Mouse (Mus musculus) embryonic facial prominence, embryonic 13.5 days (tissue): ENCODE data around the gene Elmsan1. TPM values are rescaled to one million over a fixed set of nuclear protein-coding genes. Genes with fewer than 3 reads are reported as not detected.

Experiments used
- ATAC-seq: fragments of 200-750 bp; cut with Nextera tagmentation; 2 replicates; pipeline ENCODE4 v1.8.0; 2017; ENCODE audit warnings: low read depth; ENCODE audit not compliant: insufficient number of reproducible peaks, insufficient read depth, low FRiP score, low TSS enrichment
- H3K27ac ChIP-seq: fragments of 300-500 bp; sonication (generic); 2 replicates; pipeline ENCODE4 v1.5.1; 2015; ENCODE audit warnings: moderate library complexity, mild to moderate bottlenecking, inconsistent platforms
- H3K27me3 ChIP-seq: fragments of 300-500 bp; sonication (generic); 2 replicates; pipeline ENCODE4 v1.6.1; 2015; ENCODE audit warnings: mild to moderate bottlenecking, inconsistent platforms
- H3K36me3 ChIP-seq: fragments of 300-500 bp; sonication (generic); 2 replicates; pipeline ENCODE4 v1.6.1; 2015; ENCODE audit warnings: mild to moderate bottlenecking, inconsistent platforms
- H3K4me1 ChIP-seq: fragments of 300-500 bp; sonication (generic); 2 replicates; pipeline ENCODE4 v1.6.1; 2015; ENCODE audit warnings: inconsistent platforms
- H3K4me2 ChIP-seq: fragments of 300-500 bp; sonication (generic); 2 replicates; pipeline ENCODE4 v1.6.1; 2015; ENCODE audit warnings: moderate library complexity, mild to moderate bottlenecking, inconsistent platforms
- H3K4me3 ChIP-seq: fragments of 300-500 bp; sonication (generic); 2 replicates; pipeline ENCODE4 v1.5.1; 2015; ENCODE audit warnings: mild to moderate bottlenecking, inconsistent platforms
- H3K9ac ChIP-seq: fragments of 300-500 bp; sonication (generic); 2 replicates; pipeline ENCODE4 v1.6.1; 2015; ENCODE audit warnings: mild to moderate bottlenecking, inconsistent platforms
- H3K9me3 ChIP-seq: fragments of 300-500 bp; sonication (generic); 2 replicates; pipeline ENCODE4 v1.6.1; 2016; ENCODE audit warnings: inconsistent platforms
- WGBS: fragments of 180-500 bp; shearing (Covaris S2); methylation state at CpG from one replicate; pipeline ENCODE4 v1.1.7; 2015; ENCODE audit warnings: mixed read lengths; 5-methylcytosine and 5-hydroxymethylcytosine counted together
- polyA plus RNA-seq: library from polyadenylated mRNA; unstranded; fragments of >200 nt; fragmentation: Nextera tagmentation; extraction: Ambion mirVana; gene quantifications from 2 replicates; pipeline ENCODE4 v1.2.1, GENCODE M21; 2015

The Elmsan1 gene
- polyA plus RNA-seq, 1 experiment from 2014 or later = 11.1 TPM

GRCm38 (mm10) chr12:84201686-84202484 is 16.8 kb downstream of the Elmsan1 start:
- no peaks in the 10 kb centered on the region for H3K9me3 ChIP-seq
- no peaks in the 10 kb centered on the region for H3K27me3 ChIP-seq
- H3K4me3 ChIP-seq = no peak overlapping the region
- no peak overlapping the region for H3K9ac ChIP-seq
- H3K4me1 ChIP-seq = peaks cover 58% of the 10 kb centered on the region
- H3K36me3 ChIP-seq = 0 out of 2 replicates have a peak, but pooled peaks cover 3% of the 10 kb centered on the region
- no peak overlapping the region for H3K27ac ChIP-seq
- WGBS = 74% methylated on average over 18 of the region's 18 CpGs
- no peak overlapping the region for H3K4me2 ChIP-seq
- no peak for ATAC-seq

DNA sequence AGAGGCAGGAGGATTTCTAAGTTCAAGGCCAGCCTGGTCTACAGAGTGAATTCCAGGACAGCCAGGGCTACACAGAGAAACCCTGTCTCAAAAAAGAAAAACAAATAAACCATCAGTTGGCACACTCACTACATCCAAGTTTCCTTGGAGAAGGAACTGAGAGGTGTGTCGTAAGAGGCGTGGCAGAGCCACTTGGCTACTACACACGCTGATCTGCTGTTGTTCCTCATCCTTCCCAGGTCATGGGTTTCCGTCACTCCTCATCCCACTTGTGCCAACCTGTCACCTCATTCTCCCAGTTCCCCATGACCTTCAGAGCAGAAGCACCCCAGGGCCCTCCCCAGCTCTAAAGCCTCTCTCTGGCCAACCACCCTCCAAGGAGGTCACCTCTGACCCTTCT is 17.5 kb downstream of the Elmsan1 start:
- no peak overlapping the region for H3K4me3 ChIP-seq
- peaks cover 58% of the 10 kb centered on the region for H3K4me1 ChIP-seq
- 0 out of 2 replicates have a peak, but pooled peaks cover 3% of the 10 kb centered on the region for H3K36me3 ChIP-seq
- no peak overlapping the region for H3K9ac ChIP-seq
- WGBS = 88% methylated on average over 4 of the region's 4 CpGs
- H3K9me3 ChIP-seq = no peaks in the 10 kb centered on the region
- no peaks in the 10 kb centered on the region for H3K27me3 ChIP-seq
- no peak overlapping the region for H3K27ac ChIP-seq
- no peak for ATAC-seq
- H3K4me2 ChIP-seq = no peak overlapping the region

DNA sequence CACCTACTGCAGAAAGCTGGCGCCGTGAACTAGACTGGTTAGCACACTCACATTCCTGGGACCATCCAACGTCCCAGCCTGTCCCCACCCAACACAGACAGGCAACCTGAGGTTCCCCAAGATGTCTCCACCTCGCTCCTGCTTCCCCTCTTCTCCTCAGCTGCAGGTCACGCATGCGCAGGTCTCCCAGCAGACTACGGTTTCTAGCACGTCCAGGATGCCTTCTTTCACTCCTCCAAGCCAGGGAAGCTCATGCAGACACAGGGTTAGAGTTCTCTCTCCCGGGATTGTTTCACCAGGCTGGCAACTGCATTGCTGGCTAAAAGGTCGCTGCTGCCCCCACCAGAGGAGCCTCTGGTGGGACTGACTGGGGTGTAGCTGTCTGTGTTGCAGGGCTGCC is 19.8 kb downstream of the Elmsan1 start:
- 0 out of 2 replicates have a peak, but pooled peaks cover 3% of the 10 kb centered on the region for H3K36me3 ChIP-seq
- no peak overlapping the region for H3K9ac ChIP-seq
- 73% methylated on average over 10 of the region's 10 CpGs for WGBS
- H3K4me1 ChIP-seq = peaks cover 71% of the 10 kb centered on the region
- H3K9me3 ChIP-seq = no peaks in the 10 kb centered on the region
- no peak overlapping the region for H3K27ac ChIP-seq
- no peak overlapping the region for H3K4me2 ChIP-seq
- H3K27me3 ChIP-seq = no peaks in the 10 kb centered on the region
- ATAC-seq = no peak
- no peak overlapping the region for H3K4me3 ChIP-seq

- Histone ChIP-seq H3K27me3 (no peaks in the 10 kb centered on the region), H3K4me2 (no peak overlapping the region), H3K4me3 (no peak overlapping the region), H3K36me3 (0 out of 2 replicates have a peak, but pooled peaks cover 3% of the 10 kb centered on the region), H3K4me1 (peaks cover 64% of the 10 kb centered on the region), H3K9me3 (no peaks in the 10 kb centered on the region), H3K9ac (no peak overlapping the region), H3K27ac (no peak overlapping the region)
- ATAC-seq = no peak
- WGBS = 54% methylated on average over 8 of the region's 8 CpGs
These were observed 20.5 kb downstream of the Elmsan1 start for GRCm38 (mm10) chr12:84198076-84198679.

DNA sequence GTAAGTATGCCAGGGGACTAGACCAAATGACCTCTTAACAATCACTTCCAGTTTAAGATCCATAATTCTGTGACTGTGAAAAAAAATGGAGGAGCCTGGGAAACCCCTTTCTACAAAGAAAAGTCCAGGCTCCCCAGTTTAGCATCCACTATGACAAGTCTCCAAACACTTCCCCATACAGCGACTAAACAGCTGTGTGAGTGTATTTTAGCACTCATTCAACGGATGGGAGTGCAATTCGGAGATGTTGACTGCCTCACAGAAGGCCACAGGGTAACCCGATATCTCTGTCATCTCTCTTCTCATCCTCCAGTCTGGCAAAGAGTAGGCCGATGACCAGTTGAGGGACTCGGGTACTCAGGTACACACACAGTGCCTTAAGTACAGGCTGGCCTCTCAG is 23.5 kb downstream of the Elmsan1 start:
- no peak overlapping the region for H3K9ac ChIP-seq
- H3K4me3 ChIP-seq = no peak overlapping the region
- no peak for ATAC-seq
- no peak overlapping the region for H3K27ac ChIP-seq
- 0 out of 2 replicates have a peak, but pooled peaks cover 1% of the 10 kb centered on the region for H3K36me3 ChIP-seq
- 35% methylated on average over 6 of the region's 6 CpGs for WGBS
- peaks cover 72% of the 10 kb centered on the region for H3K4me1 ChIP-seq
- H3K27me3 ChIP-seq = no peaks in the 10 kb centered on the region
- H3K9me3 ChIP-seq = no peaks in the 10 kb centered on the region
- H3K4me2 ChIP-seq = no peak overlapping the region

DNA sequence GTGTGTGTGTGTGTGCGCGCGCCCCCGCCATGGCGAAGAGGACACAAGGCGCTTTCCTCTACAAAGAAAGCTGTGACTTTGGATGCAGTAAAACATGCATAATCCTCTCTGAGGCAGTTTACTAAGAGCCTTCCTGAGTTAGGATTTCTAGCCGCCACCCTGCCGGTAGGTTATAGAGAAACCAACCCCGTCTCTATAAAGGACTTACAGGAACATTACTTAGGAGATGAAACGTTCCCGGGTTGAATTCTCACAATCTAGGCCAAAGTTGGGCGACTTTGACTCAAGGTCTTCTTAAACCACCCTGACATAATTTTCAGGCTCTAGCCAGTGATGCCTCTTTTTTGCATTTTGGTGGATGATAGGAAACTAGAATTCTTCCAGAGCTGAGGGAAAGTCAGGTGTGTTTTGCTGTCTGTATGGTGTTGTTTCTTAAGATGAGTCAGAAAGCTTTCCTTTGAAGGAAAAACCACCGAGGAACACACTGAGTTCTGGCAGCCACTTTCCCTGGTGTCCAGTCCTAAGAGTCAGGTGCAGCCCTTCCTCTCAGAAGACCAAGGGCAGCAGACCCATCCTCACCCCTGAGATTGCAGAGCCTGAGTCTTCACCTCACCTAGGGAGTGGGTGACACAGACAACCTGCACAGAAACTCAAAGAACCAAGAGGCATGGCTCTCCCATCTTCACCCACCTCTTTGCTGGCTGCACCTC is 24.1 kb downstream of the Elmsan1 start:
- Histone ChIP-seq H3K9ac (peak overlapping the region; percentile 95), H3K36me3 (no peaks in the 10 kb centered on the region), H3K4me1 (peaks cover 79% of the 10 kb centered on the region), H3K27me3 (no peaks in the 10 kb centered on the region), H3K4me3 (peak overlapping the region; percentile 68), H3K4me2 (peak overlapping the region; percentile 94), H3K27ac (peak overlapping the region; percentile 96), H3K9me3 (no peaks in the 10 kb centered on the region)
- ATAC-seq = no peak
- WGBS = 4% methylated on average over 13 of the region's 13 CpGs

DNA sequence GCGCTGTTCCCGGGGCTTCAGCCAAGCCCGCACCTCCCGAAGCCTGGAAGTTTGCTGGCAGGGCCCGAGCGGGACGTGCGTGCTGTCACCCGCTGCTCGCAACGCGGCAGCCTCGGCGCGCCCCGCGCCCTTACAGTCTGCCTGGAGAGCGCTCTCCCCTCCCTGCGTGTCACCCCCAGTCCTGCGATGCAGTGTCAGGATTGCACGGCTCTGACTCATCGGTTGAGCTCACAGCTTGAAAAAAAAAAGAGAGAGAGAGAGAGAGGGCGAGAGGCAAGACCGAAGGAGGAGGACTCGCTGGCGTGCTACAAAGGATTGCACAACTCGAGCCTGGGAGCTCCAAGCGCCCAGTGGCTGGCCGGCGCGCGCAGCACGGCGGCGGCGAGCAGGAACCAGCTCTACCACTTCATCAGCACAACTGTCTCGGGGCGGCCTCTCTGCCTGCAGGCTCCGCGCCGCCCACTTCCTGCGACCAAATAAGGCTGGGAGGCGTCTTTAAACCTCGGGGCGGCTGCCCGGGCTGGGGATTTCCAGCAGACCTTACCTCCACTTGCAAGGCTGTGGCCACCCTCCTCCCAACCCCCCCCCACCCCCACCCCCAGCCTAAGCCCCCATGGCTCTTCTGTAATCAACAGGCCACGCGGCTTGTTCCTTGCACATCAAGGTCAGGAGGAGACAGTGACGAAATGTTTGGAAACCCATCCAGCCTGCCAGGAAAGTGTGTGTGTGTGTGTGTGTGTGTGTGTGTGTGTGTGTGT is 24.9 kb downstream of the Elmsan1 start:
- peak; percentile 82 for ATAC-seq
- Histone ChIP-seq H3K4me2 (peak overlapping the region; percentile 94), H3K27ac (peak overlapping the region; percentile 96), H3K36me3 (no peaks in the 10 kb centered on the region), H3K27me3 (no peaks in the 10 kb centered on the region), H3K4me3 (peak overlapping the region; percentile 68), H3K9me3 (no peaks in the 10 kb centered on the region), H3K4me1 (peaks cover 83% of the 10 kb centered on the region), H3K9ac (peak overlapping the region; percentile 95)
- under 1% methylated on average over 48 of the region's 49 CpGs for WGBS

DNA sequence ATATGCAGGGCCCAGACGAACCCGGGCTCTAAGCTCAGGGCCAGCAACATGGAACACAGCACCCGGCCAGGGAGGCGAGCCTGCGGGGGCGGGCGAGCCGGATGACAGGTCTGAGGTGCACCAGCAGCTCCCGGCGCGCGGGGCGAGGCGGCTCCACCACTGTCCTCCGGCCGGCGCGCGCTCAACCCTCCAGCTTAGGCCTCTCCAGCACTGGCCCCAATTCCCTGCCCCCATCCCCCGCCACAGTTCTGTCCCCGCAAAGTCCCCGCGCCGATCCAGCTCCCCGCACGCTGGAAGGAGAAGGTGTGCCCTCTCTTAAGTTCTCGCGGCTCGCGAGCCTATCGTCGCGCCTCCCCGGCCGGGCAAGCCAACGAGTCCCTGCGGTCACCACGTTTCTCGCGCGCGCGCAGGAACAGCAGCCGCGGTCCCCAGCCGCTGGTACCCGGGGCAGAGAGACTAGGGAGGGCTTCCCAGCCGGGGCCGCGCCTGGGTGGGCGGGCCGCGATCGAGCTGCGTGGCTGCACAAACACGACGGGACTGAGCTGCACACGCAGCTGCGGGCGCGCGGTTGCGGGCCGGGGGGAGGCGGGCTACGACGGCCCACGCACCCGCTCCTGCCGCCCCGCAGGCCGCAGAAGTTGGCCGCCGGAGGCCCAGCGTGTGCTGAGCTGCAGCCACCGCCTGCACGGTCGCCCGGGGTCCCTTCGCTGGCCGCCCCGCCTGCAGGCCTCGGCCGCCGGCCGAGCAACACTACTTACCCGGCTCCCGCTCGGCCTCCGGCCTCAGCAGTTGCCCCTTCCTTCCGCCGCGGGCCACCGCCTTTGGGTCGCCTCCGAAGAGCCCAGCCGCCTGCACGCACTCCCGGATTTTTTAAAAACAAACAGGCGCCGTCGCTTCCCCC is 25.7 kb downstream of the Elmsan1 start:
- Histone ChIP-seq H3K36me3 (no peaks in the 10 kb centered on the region), H3K4me2 (peak overlapping the region; percentile 94), H3K27ac (peak overlapping the region; percentile 96), H3K9me3 (no peaks in the 10 kb centered on the region), H3K4me1 (peaks cover 84% of the 10 kb centered on the region), H3K4me3 (peak overlapping the region; percentile 68), H3K27me3 (no peaks in the 10 kb centered on the region), H3K9ac (peak overlapping the region; percentile 95)
- no peak for ATAC-seq
- WGBS = under 1% methylated on average over 98 of the region's 102 CpGs

DNA sequence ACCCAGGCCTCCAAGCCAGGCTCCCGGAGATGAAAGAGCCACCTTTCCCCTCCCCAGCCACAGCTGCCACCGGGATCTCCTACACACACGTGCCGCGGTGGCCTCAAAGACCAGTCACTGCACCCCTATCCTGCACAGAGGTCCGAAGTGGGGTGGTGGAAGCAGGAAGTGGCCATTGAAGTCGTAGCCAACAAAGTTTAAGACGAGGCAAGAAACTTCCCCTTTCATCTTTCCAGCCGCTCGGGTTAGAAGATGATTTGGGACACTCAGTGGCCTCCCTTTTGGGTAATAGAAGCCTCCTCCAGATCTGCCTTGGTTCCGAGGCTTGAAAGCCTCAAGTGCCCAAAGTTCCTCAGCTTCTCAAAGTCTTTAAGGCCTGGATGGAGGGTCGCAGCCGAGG is 26.4 kb downstream of the Elmsan1 start:
- Histone ChIP-seq H3K4me1 (peaks cover 84% of the 10 kb centered on the region), H3K4me2 (peak overlapping the region; percentile 94), H3K27me3 (no peaks in the 10 kb centered on the region), H3K27ac (peak overlapping the region; percentile 96; the same call in 1 of the 2 replicates), H3K9me3 (no peaks in the 10 kb centered on the region), H3K4me3 (peak overlapping the region; percentile 68), H3K9ac (peak overlapping the region; percentile 95), H3K36me3 (no peaks in the 10 kb centered on the region)
- no peak for ATAC-seq
- 3% methylated on average over 13 of the region's 13 CpGs for WGBS

GRCm38 (mm10) chr12:84191770-84192169 is 26.9 kb downstream of the Elmsan1 start:
- H3K9me3 ChIP-seq = no peaks in the 10 kb centered on the region
- no peak overlapping the region for H3K27ac ChIP-seq
- H3K4me2 ChIP-seq = peak overlapping the region; percentile 94
- 0 out of 2 replicates have a peak, but pooled peaks cover 2% of the 10 kb centered on the region for H3K36me3 ChIP-seq
- peaks cover 84% of the 10 kb centered on the region for H3K4me1 ChIP-seq
- no peak overlapping the region for H3K9ac ChIP-seq
- WGBS = 34% methylated on average over 5 of the region's 5 CpGs
- peak overlapping the region; percentile 68 for H3K4me3 ChIP-seq
- H3K27me3 ChIP-seq = no peaks in the 10 kb centered on the region
- ATAC-seq = no peak
